Mouse (Mus musculus) adrenal gland, adult 18-20 months (tissue): ENCODE data around the gene Ctso. TPM values are rescaled to one million over a fixed set of nuclear protein-coding genes. Genes with fewer than 3 reads are reported as not detected.

Source experiments
- DNase-seq, 2 experiments: peaks; one replicate each; pipeline ENCODE4 v3.0.0; 2021 to 2022; ENCODE audit warnings: low spot score in 2 of 2
- total RNA-seq, 2 experiments: library from RNA; stranded (reverse); gene quantifications; 1 replicate in 1 of 2; 2 replicates in 1 of 2; pipeline ENCODE4 v1.2.3; 2021

The Ctso gene
- total RNA-seq, 2 experiments from 2014 or later, result 28.7 to 67.3 TPM

- no peak for DNase-seq
Observed at GRCm38 (mm10) chr3:81949048-81949447, 16.6 kb downstream of the Ctso start.

GRCm38 (mm10) chr3:81951785-81952184, 19.4 kb downstream of the Ctso start:
- no peak for DNase-seq

- no peak for DNase-seq
Observed at GRCm38 (mm10) chr3:81957484-81957883, 25.1 kb downstream of the Ctso start.

GRCm38 (mm10) chr3:81961336-81961735, 28.9 kb downstream of the Ctso start:
- no peak for DNase-seq

- DNase-seq, result no peak
Observed at GRCm38 (mm10) chr3:81963768-81964167, 31.4 kb downstream of the Ctso start.

- no peak for DNase-seq
Observed at GRCm38 (mm10) chr3:81964596-81964995, 32.2 kb downstream of the Ctso start.

GRCm38 (mm10) chr3:81975607-81976006, 43.2 kb downstream of the Ctso start:
- DNase-seq, result no peak

GRCm38 (mm10) chr3:81976102-81976501, 43.7 kb downstream of the Ctso start, which contains the start of gene Tdo2:
TSS of gene Tdo2 (minus strand) at chr3:81976202.
- DNase-seq, result no peak

GRCm38 (mm10) chr3:81981576-81981975, 49.2 kb downstream of the Ctso start:
- no peak for DNase-seq

GRCm38 (mm10) chr3:81981990-81982389, 49.6 kb downstream of the Ctso start, which contains the start of gene Asic5:
TSS of gene Asic5 (plus strand) at chr3:81982290.
- DNase-seq, result no peak

GRCm38 (mm10) chr3:81983120-81983895, 50.9 kb downstream of the Ctso start:
- peak in 1 of 2 experiments; percentile 13 for DNase-seq

- DNase-seq, result no peak
Observed at GRCm38 (mm10) chr3:81985100-81985499, 52.7 kb downstream of the Ctso start.

GRCm38 (mm10) chr3:81986103-81986502, 53.7 kb downstream of the Ctso start:
- no peak for DNase-seq

- no peak for DNase-seq
Observed at GRCm38 (mm10) chr3:81987628-81988027, 55.2 kb downstream of the Ctso start.

- no peak for DNase-seq
Observed at GRCm38 (mm10) chr3:81989692-81990141, 57.3 kb downstream of the Ctso start.

GRCm38 (mm10) chr3:81990531-81990930, 58.1 kb downstream of the Ctso start:
- DNase-seq, result no peak

GRCm38 (mm10) chr3:81995371-81995770, 63.0 kb downstream of the Ctso start:
- DNase-seq, result no peak

GRCm38 (mm10) chr3:81995988-81996387, 63.6 kb downstream of the Ctso start:
- no peak for DNase-seq

Other genes with a start within 250 kb of the Ctso start
- gene Tdo2, start 43.6 kb downstream of the Ctso start, total RNA-seq, result 1 to 10 TPM in 1 of 2 experiments, under 1 TPM in 1; 0.10 to 3.5 TPM
- gene Asic5, start 49.7 kb downstream of the Ctso start, total RNA-seq, result not detected
- gene Gucy1b1, start 142.1 kb downstream of the Ctso start, total RNA-seq, result 1 to 10 TPM; 7.1 to 8.3 TPM
- gene Gucy1a1, start 213.2 kb downstream of the Ctso start, total RNA-seq, result 10 to 100 TPM; 24.1 to 24.7 TPM